Mouse (Mus musculus): ENCODE data around the gene Olfr576. TPM values are rescaled to one million over a fixed set of nuclear protein-coding genes. Genes with fewer than 3 reads are reported as not detected.

Olfr576 gene
- polyA plus RNA-seq, 1 experiment: not detected

DNA sequence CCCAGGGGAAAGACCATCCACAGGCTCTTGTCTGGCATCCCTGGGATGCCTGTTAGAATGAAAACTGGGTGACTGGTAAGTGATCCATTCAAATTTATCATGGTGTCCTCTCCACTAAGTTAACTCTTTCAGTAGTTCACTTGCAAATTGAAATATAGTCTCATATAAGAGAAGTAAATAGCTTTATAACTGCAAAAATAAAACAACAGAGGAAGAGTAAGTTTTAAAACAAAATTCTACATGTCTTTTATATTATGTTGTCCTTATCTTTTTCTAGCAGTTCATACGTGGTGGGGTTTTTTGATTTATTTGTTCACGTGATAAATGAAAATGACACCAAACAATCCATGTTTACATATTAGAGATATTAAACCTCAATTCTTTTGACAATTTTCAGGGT, 20.0 kb upstream of the Olfr576 start, which contains the start of gene Olfr573-ps1:
Gene Olfr573-ps1, minus strand, starts transcription at position 101 of the 400 bp plus-strand sequence.
- TF ChIP-seq CTCF (IDR thresholded peaks at IDR 0.05; ENCODE audit: extremely low read depth, insufficient read length, insufficient replicate concordance, low read depth, low read length): no peak
- no peak for TF ChIP-seq POLR2A (IDR thresholded peaks at IDR 0.05; ENCODE audit: low read depth, low read length)
- H3K27me3 ChIP-seq (ENCODE audit: control insufficient read depth, insufficient read depth, low read length): no peaks in the 10 kb centered on the region
- no peaks in the 10 kb centered on the region for H3K36me3 ChIP-seq (ENCODE audit: control insufficient read depth, insufficient read depth, low read length)
- H3K27ac ChIP-seq (ENCODE audit: insufficient read depth, low read depth, low read length): no peak within 1 kb of the TSS
- 75% methylated on average over 2 of the region's 2 CpGs for WGBS
- no peaks in the 10 kb centered on the region for H3K4me1 ChIP-seq (ENCODE audit: control insufficient read depth, insufficient read depth, insufficient read length, low read length)
- no peak within 1 kb of the TSS for H3K4me3 ChIP-seq (ENCODE audit: low read depth, low read length)

DNA sequence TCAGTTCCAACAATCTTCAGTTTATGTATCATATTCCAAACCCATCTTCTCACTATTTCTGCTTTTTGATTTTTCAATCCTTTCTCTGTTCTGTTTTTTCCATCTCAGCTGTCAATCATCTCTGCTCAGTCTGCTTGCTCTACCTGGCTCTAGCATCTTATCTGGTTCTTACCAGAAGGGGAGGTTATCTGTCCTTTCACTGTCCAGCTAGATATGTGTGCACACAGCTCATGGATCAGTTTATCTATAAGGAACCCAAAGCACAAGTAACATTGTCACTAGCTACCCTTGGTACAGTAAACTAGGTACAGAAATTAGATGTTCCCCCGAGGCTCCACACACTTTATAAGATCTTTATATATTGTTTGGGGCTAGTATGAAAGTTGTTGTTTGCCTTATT, 19.0 kb upstream of the Olfr576 start:
- H3K27me3 ChIP-seq (ENCODE audit: control insufficient read depth, insufficient read depth, low read length): no peaks in the 10 kb centered on the region
- no peak overlapping the region for H3K4me3 ChIP-seq (ENCODE audit: low read depth, low read length)
- H3K27ac ChIP-seq (ENCODE audit: insufficient read depth, low read depth, low read length): no peak overlapping the region
- TF ChIP-seq POLR2A (IDR thresholded peaks at IDR 0.05; ENCODE audit: low read depth, low read length): no peak
- TF ChIP-seq CTCF (IDR thresholded peaks at IDR 0.05; ENCODE audit: extremely low read depth, insufficient read length, insufficient replicate concordance, low read depth, low read length): no peak
- no peaks in the 10 kb centered on the region for H3K4me1 ChIP-seq (ENCODE audit: control insufficient read depth, insufficient read depth, insufficient read length, low read length)
- no peaks in the 10 kb centered on the region for H3K36me3 ChIP-seq (ENCODE audit: control insufficient read depth, insufficient read depth, low read length)
- WGBS: 73% methylated on average over 1 of the region's 1 CpGs

DNA sequence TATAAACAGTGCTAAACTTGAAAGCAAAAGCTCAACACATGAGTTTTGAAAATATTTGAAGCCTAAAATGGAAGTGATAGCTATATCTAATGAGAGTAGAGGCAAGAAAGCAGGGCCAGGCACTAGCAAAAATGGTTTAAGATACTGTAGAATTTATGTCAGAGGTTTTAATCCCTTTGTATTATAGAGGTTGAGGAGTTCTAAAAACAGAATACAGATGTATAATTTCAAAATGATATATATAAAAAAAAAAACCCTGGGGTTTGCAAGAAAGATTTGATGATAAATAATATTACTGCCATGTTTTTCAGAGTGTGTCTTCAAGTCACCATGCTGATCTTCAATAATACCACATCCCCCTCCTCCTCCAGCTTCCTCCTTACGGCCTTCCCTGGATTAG, 14.3 kb upstream of the Olfr576 start, which contains the start of gene Olfr574:
Gene Olfr574, plus strand, starts transcription at position 301 of the 400 bp plus-strand sequence.
- Histone ChIP-seq H3K27me3 (ENCODE audit: control insufficient read depth, insufficient read depth, low read length) (no peaks in the 10 kb centered on the region), H3K4me1 (ENCODE audit: control insufficient read depth, insufficient read depth, insufficient read length, low read length) (no peaks in the 10 kb centered on the region), H3K4me3 (ENCODE audit: low read depth, low read length) (no peak within 1 kb of the TSS), H3K27ac (ENCODE audit: insufficient read depth, low read depth, low read length) (no peak within 1 kb of the TSS), H3K36me3 (ENCODE audit: control insufficient read depth, insufficient read depth, low read length) (no peaks in the 10 kb centered on the region)
- 94% methylated on average over 1 of the region's 1 CpGs for WGBS
- TF ChIP-seq POLR2A (IDR thresholded peaks at IDR 0.05; ENCODE audit: low read depth, low read length): no peak
- TF ChIP-seq CTCF (IDR thresholded peaks at IDR 0.05; ENCODE audit: extremely low read depth, insufficient read length, insufficient replicate concordance, low read depth, low read length): no peak

DNA sequence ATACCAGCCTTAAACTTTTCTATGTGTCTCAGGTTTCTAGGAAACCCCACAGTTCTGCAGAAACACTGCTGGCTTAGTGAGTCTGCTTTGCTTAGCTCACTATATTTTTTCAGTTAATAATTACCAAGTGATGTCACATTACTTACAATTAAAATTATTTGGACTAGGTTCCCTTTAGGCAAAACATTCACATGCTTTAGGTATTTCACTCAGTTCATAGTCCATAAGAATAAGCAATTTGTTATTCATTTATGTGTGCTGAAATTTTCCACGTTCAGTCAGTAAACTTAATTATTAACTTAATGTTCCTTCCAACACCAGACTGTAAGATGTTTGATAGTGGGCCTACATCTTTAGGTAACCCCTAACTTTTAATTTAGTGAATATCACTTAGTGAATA, 11.7 kb upstream of the Olfr576 start:
- Histone ChIP-seq H3K27ac (ENCODE audit: insufficient read depth, low read depth, low read length) (no peak overlapping the region), H3K27me3 (ENCODE audit: control insufficient read depth, insufficient read depth, low read length) (no peaks in the 10 kb centered on the region), H3K36me3 (ENCODE audit: control insufficient read depth, insufficient read depth, low read length) (no peaks in the 10 kb centered on the region), H3K4me1 (ENCODE audit: control insufficient read depth, insufficient read depth, insufficient read length, low read length) (no peaks in the 10 kb centered on the region), H3K4me3 (ENCODE audit: low read depth, low read length) (no peak overlapping the region)
- 23% methylated on average over 1 of the region's 1 CpGs for WGBS
- TF ChIP-seq CTCF (IDR thresholded peaks at IDR 0.05; ENCODE audit: extremely low read depth, insufficient read length, insufficient replicate concordance, low read depth, low read length) (no peak), POLR2A (IDR thresholded peaks at IDR 0.05; ENCODE audit: low read depth, low read length) (no peak)

DNA sequence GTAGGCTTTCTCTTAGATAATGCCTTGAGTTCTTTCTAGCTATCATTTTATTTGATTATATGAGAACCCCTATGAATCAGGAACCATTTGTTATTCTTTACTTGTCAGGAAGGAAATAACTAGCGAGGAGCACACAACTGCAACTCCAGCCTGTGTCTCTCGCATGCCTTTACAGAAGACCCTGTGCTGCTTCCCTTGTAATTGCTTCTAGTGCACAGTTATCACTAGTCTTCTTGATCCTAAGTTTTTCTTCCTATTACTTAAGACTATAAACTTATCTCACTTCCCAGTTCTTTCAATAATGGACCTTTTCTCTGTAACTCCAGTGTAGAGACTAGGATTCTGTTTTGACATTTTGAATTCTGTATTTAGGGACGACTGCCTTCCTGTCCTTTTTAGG, 4.3 kb upstream of the Olfr576 start:
- WGBS: 68% methylated on average over 3 of the region's 3 CpGs
- no peak for TF ChIP-seq CTCF (IDR thresholded peaks at IDR 0.05; ENCODE audit: extremely low read depth, insufficient read length, insufficient replicate concordance, low read depth, low read length)
- no peak overlapping the region for H3K4me3 ChIP-seq (ENCODE audit: low read depth, low read length)
- H3K36me3 ChIP-seq (ENCODE audit: control insufficient read depth, insufficient read depth, low read length): no peaks in the 10 kb centered on the region
- no peaks in the 10 kb centered on the region for H3K27me3 ChIP-seq (ENCODE audit: control insufficient read depth, insufficient read depth, low read length)
- H3K4me1 ChIP-seq (ENCODE audit: control insufficient read depth, insufficient read depth, insufficient read length, low read length): no peaks in the 10 kb centered on the region
- no peak overlapping the region for H3K27ac ChIP-seq (ENCODE audit: insufficient read depth, low read depth, low read length)

DNA sequence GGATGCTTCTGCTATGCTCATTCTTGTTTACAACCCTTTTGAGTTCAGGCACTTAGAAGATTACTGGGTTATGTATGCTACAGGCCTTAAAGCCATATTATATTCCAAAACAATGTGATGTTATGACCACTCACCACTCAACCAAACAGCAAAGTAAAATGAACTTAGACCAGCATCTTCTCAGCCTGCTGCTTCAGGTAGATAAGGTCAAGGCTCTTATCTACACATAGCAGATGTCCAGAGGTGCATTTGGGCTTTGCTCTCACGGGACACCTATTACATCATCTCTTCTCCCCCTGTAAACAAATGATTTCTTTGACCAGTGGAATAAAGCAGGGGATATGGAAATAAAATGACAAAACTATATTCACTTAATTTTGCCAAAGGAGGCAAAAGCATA, 3.9 kb upstream of the Olfr576 start, which contains the start of gene Olfr575:
Gene Olfr575, minus strand, starts transcription at position 183 of the 400 bp plus-strand sequence.
- no peaks in the 10 kb centered on the region for H3K36me3 ChIP-seq (ENCODE audit: control insufficient read depth, insufficient read depth, low read length)
- WGBS: 32% methylated on average over 1 of the region's 1 CpGs
- H3K27ac ChIP-seq (ENCODE audit: insufficient read depth, low read depth, low read length): no peak within 1 kb of the TSS
- H3K4me1 ChIP-seq (ENCODE audit: control insufficient read depth, insufficient read depth, insufficient read length, low read length): no peaks in the 10 kb centered on the region
- no peaks in the 10 kb centered on the region for H3K27me3 ChIP-seq (ENCODE audit: control insufficient read depth, insufficient read depth, low read length)
- H3K4me3 ChIP-seq (ENCODE audit: low read depth, low read length): no peak within 1 kb of the TSS
- TF ChIP-seq CTCF (IDR thresholded peaks at IDR 0.05; ENCODE audit: extremely low read depth, insufficient read length, insufficient replicate concordance, low read depth, low read length): no peak
- TF ChIP-seq POLR2A (IDR thresholded peaks at IDR 0.05; ENCODE audit: low read depth, low read length): no peak

- 20% methylated on average over 1 of the region's 1 CpGs for WGBS
Measured at GRCm38 (mm10) chr7:102974399-102974798, 11.9 kb downstream of the Olfr576 start.

More at GRCm38 (mm10) chr7:102974399-102974798, 11.9 kb downstream of the Olfr576 start:
- no peaks in the 10 kb centered on the region for H3K36me3 ChIP-seq (ENCODE audit: control insufficient read depth, insufficient read depth, low read length)
- no peaks in the 10 kb centered on the region for H3K4me1 ChIP-seq (ENCODE audit: control insufficient read depth, insufficient read depth, insufficient read length, low read length)
- TF ChIP-seq POLR2A (IDR thresholded peaks at IDR 0.05; ENCODE audit: low read depth, low read length): no peak
- TF ChIP-seq CTCF (IDR thresholded peaks at IDR 0.05; ENCODE audit: extremely low read depth, insufficient read length, insufficient replicate concordance, low read depth, low read length): no peak
- H3K27me3 ChIP-seq (ENCODE audit: control insufficient read depth, insufficient read depth, low read length): no peaks in the 10 kb centered on the region
- H3K27ac ChIP-seq (ENCODE audit: insufficient read depth, low read depth, low read length): no peak overlapping the region
- no peak overlapping the region for H3K4me3 ChIP-seq (ENCODE audit: low read depth, low read length)
